Mouse (Mus musculus) testis, postnatal 10 days (tissue): Measurements from ENCODE around the gene Tent4b.

Source experiments
- DNase-seq: peaks from one replicate; pipeline ENCODE4 v3.0.0; 2021; ENCODE audit warnings: low spot score

The Tent4b gene

DNA sequence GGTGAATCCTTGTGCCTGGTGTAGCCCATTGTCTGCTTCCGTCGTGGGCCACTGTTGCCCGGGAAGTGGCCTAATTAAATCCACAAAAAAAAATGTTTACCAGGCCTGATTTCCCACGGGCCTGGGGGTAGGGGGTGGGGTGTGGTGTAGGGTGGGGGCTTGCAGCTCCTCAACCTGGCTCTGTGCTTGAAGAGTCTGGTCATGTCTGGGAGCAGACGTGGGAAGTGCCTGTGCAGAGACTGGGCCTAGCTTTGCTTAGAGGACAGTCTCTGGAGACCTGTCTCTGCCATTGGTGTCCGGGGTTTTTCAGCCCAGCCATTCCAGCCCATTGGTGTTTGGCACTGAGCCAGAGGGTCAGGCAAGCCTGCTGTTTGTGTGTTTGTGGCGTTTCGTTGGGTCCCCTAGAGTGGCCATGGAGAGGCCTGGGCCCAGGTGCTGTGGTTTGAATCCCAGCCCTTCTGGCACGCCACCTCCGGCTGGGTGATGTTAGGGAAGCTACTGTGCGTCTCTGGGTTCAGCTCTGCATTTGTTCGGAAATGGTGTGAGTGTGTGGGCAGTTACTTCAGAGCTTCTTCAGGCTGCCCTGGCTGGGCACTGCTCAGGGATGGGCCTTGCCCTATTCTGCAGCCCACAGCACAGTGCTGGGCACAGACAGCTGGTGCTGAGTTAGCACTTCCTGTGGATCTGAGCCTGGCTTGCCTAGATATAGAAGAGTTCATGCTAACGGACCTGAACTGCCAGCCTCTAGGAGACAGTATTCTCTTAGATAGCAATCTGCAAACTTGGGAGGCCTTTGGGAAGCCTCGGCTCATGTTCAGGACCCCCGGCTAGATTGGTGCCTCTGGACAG is 102.8 kb downstream of the Tent4b start:
- DNase-seq: no peak

DNA sequence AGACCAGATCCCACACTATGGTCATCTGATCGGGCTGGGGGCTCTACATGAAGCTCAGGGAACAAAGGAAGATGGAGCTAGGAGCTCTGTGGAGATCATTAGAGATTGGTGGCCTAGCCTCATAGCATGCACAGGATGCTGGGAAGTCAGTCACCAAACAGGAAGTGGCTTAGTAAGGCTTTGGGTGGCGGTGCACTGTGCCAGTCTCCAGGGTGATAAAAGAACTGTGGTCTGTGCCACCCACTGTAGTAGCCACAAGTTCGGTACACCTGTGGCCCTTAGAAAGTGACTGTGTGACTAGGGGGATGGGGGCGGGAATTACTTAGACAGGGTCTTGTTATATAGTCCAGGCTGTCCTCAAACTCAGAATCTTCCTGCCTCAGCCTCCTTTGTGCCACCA is 106.8 kb downstream of the Tent4b start:
- DNase-seq: no peak

DNA sequence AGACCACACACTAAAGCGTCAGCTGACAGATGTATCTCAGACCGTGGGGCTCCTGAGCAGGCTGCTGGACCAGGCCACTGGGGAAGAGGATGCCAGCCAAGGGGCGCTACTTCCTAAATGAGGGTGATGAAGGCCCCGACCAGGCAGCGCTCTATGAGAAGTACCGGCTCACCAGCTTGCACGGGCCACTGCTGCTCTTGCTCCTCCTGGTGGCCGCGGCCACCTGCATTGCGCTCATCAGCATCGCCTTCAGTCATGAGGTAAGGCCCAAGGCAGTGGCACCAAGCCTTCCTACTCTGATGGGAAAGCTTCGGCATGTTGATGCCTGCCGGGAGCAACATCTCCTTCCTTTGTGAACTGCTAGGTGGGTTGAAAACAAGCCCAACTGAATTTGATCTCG is 107.5 kb downstream of the Tent4b start:
- DNase-seq: no peak

DNA sequence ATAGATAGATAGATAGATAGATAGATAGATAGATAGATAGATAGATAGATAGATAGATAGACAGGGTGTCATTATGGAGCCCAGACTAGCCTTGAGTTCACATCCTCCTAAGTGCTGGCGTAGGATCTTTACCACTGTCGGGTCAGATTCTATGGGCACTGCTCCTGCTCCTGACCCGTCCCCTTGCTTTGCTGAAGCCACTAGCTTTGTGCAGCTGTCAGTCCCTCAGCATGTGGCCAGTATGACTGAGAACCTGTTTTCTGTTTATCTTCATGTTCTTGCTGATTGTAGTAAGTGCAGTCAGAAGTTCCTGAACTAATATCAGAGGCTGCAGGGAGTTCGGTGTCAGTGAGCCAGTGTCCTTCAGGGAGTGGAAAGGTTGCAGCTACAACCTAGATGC is 108.7 kb downstream of the Tent4b start:
- no peak for DNase-seq
